Mouse (Mus musculus): Measurements from ENCODE around the gene Odf4.

Odf4 gene

GRCm38 (mm10) chr11:68897120-68897519 lies 29.8 kb downstream of the Odf4 start:
- TF ChIP-seq GATA4 (IDR thresholded peaks at IDR 0.05; ENCODE audit: insufficient replicate concordance, low read length) = no peak

- no peak for TF ChIP-seq GATA4 (IDR thresholded peaks at IDR 0.05; ENCODE audit: insufficient replicate concordance, low read length)
Measured at GRCm38 (mm10) chr11:68896247-68896646, 30.6 kb downstream of the Odf4 start.

- TF ChIP-seq GATA4 (IDR thresholded peaks at IDR 0.05; ENCODE audit: insufficient replicate concordance, low read length) = no peak
Measured at GRCm38 (mm10) chr11:68893911-68894464, 32.9 kb downstream of the Odf4 start.

GRCm38 (mm10) chr11:68892233-68892832 lies 34.5 kb downstream of the Odf4 start:
- TF ChIP-seq GATA4 (IDR thresholded peaks at IDR 0.05; ENCODE audit: insufficient replicate concordance, low read length) = peak; percentile 93; the same call in 1 of the 2 replicates

GRCm38 (mm10) chr11:68891823-68892222 lies 35.1 kb downstream of the Odf4 start:
- TF ChIP-seq GATA4 (IDR thresholded peaks at IDR 0.05; ENCODE audit: insufficient replicate concordance, low read length) = no peak

- TF ChIP-seq GATA4 (IDR thresholded peaks at IDR 0.05; ENCODE audit: insufficient replicate concordance, low read length) = no peak
Measured at GRCm38 (mm10) chr11:68890625-68891024, 36.3 kb downstream of the Odf4 start.

- TF ChIP-seq GATA4 (IDR thresholded peaks at IDR 0.05; ENCODE audit: insufficient replicate concordance, low read length) = no peak
Measured at GRCm38 (mm10) chr11:68888653-68889052, 38.2 kb downstream of the Odf4 start.

GRCm38 (mm10) chr11:68888253-68888652 lies 38.6 kb downstream of the Odf4 start, which contains the start of gene Rnf222:
Gene Rnf222 (plus strand): TSS chr11:68888553.
- no peak for TF ChIP-seq GATA4 (IDR thresholded peaks at IDR 0.05; ENCODE audit: insufficient replicate concordance, low read length)

GRCm38 (mm10) chr11:68886091-68886490 lies 40.8 kb downstream of the Odf4 start:
- no peak for TF ChIP-seq GATA4 (IDR thresholded peaks at IDR 0.05; ENCODE audit: insufficient replicate concordance, low read length)

GRCm38 (mm10) chr11:68884368-68884767 lies 42.5 kb downstream of the Odf4 start:
- TF ChIP-seq GATA4 (IDR thresholded peaks at IDR 0.05; ENCODE audit: insufficient replicate concordance, low read length) = no peak

- TF ChIP-seq GATA4 (IDR thresholded peaks at IDR 0.05; ENCODE audit: insufficient replicate concordance, low read length) = no peak
Measured at GRCm38 (mm10) chr11:68883843-68884242, 43.0 kb downstream of the Odf4 start.

GRCm38 (mm10) chr11:68882107-68882506 lies 44.8 kb downstream of the Odf4 start:
- no peak for TF ChIP-seq GATA4 (IDR thresholded peaks at IDR 0.05; ENCODE audit: insufficient replicate concordance, low read length)

GRCm38 (mm10) chr11:68878811-68879210 lies 48.1 kb downstream of the Odf4 start:
- no peak for TF ChIP-seq GATA4 (IDR thresholded peaks at IDR 0.05; ENCODE audit: insufficient replicate concordance, low read length)

- no peak for TF ChIP-seq GATA4 (IDR thresholded peaks at IDR 0.05; ENCODE audit: insufficient replicate concordance, low read length)
Measured at GRCm38 (mm10) chr11:68874841-68875240, 52.0 kb downstream of the Odf4 start.
